Mouse (Mus musculus): ENCODE measurements around the gene Podxl2. TPM values are rescaled to one million over a fixed set of nuclear protein-coding genes. Genes with fewer than 3 reads are reported as not detected.

The Podxl2 gene
- polyA plus RNA-seq, 1 experiment, result 100.0 TPM

DNA sequence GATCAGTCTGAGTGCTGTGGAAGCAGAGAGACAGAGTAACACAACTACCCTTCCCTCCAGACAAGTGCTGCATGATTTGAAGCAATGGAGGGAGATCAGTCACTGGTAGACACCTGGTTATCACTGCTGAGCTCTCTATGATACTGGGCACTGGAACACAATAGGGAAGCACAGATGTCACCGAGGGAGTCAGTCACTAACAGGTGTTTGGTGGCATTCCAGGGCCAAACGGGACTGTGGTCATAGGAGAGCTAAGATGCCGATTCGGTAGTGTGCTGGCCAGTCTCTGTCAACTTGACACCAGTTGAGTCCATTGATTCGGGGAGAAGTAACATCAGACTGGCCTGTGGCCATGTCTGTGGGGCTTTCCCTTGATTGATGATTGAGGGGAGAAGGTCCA, 20.3 kb downstream of the Podxl2 start:
- Histone ChIP-seq H3K4me1 (replicated peaks; ENCODE audit: control insufficient read depth, insufficient read depth, low read length) (no peaks in the 10 kb centered on the region), H3K27ac (ENCODE audit: control insufficient read depth, insufficient read depth, low read length) (no peak overlapping the region), H3K36me3 (ENCODE audit: control insufficient read depth, insufficient read depth, low read length) (no peaks in the 10 kb centered on the region), H3K27me3 (ENCODE audit: control insufficient read depth, insufficient read depth, low read length) (no peaks in the 10 kb centered on the region), H3K4me3 (ENCODE audit: control insufficient read depth, insufficient read depth, low read length) (no peak overlapping the region)
- no peak for DNase-seq
- TF ChIP-seq POLR2A (IDR thresholded peaks at IDR 0.05; ENCODE audit: control insufficient read depth, extremely low read depth, insufficient read depth, low read length, poor library complexity) (no peak), CTCF (IDR thresholded peaks at IDR 0.05; ENCODE audit: borderline replicate concordance, control insufficient read depth, extremely low read depth, insufficient read depth, low read length, poor library complexity) (no peak)
- WGBS, result 82% methylated on average over 5 of the region's 5 CpGs

DNA sequence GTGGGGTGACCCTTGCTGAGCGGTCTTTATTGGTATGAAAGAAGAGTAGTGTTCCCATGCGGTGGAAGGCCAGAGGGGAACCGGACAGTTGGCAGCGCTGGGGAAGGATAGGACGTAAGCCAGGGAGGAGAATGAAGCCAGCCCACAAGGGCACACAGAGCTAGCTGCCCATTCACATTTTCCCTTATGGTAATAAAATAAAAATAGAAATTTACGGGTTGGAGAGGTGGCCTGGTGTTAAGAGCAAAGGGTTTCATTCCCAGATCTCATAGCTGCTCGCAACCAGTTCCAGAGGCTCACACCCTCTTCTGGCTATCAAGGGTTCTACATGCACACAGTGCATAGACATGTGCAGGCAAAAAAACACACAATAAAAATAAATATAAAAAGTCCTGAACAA, 24.8 kb downstream of the Podxl2 start:
- H3K27ac ChIP-seq (ENCODE audit: control insufficient read depth, insufficient read depth, low read length), result no peak overlapping the region
- TF ChIP-seq POLR2A (IDR thresholded peaks at IDR 0.05; ENCODE audit: control insufficient read depth, extremely low read depth, insufficient read depth, low read length, poor library complexity) (no peak), CTCF (IDR thresholded peaks at IDR 0.05; ENCODE audit: borderline replicate concordance, control insufficient read depth, extremely low read depth, insufficient read depth, low read length, poor library complexity) (no peak)

DNA sequence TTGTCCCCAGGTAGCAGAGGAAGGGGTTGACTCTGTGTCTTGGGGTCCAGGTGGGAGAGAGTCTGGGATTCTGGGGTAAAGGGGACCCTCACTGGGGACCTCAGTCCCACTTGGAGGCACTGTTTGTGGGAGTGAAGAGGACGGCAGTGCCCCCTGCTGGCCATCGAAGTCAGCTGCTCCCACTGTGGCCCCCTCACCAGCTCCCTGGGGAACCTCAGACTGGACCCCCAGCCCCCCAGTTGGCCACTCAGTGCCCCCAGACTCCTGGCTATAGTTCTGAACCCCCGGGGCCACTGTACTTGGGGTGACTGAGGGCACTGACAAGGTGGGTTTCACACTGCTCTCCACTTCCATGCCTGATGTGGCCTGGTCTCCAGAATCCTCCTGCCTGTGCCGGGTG, 25.6 kb downstream of the Podxl2 start:
- no peak overlapping the region for H3K27ac ChIP-seq (ENCODE audit: control insufficient read depth, insufficient read depth, low read length)
- WGBS, result 56% methylated on average over 4 of the region's 4 CpGs
- no peaks in the 10 kb centered on the region for H3K36me3 ChIP-seq (ENCODE audit: control insufficient read depth, insufficient read depth, low read length)
- peak; percentile 50 for DNase-seq
- no peak overlapping the region for H3K4me3 ChIP-seq (ENCODE audit: control insufficient read depth, insufficient read depth, low read length)
- TF ChIP-seq POLR2A (IDR thresholded peaks at IDR 0.05; ENCODE audit: control insufficient read depth, extremely low read depth, insufficient read depth, low read length, poor library complexity) (no peak), CTCF (IDR thresholded peaks at IDR 0.05; ENCODE audit: borderline replicate concordance, control insufficient read depth, extremely low read depth, insufficient read depth, low read length, poor library complexity) (peak; percentile 72; the same call in 1 of the 2 replicates)
- no peaks in the 10 kb centered on the region for H3K27me3 ChIP-seq (ENCODE audit: control insufficient read depth, insufficient read depth, low read length)
- no peaks in the 10 kb centered on the region for H3K4me1 ChIP-seq (replicated peaks; ENCODE audit: control insufficient read depth, insufficient read depth, low read length)

More for the DNA sequence above, 24.8 kb downstream of the Podxl2 start:
- Histone ChIP-seq H3K4me3 (ENCODE audit: control insufficient read depth, insufficient read depth, low read length) (no peak overlapping the region), H3K27me3 (ENCODE audit: control insufficient read depth, insufficient read depth, low read length) (no peaks in the 10 kb centered on the region), H3K4me1 (replicated peaks; ENCODE audit: control insufficient read depth, insufficient read depth, low read length) (no peaks in the 10 kb centered on the region), H3K36me3 (ENCODE audit: control insufficient read depth, insufficient read depth, low read length) (no peaks in the 10 kb centered on the region)
- DNase-seq, result no peak
- WGBS, result 90% methylated on average over 7 of the region's 7 CpGs

DNA sequence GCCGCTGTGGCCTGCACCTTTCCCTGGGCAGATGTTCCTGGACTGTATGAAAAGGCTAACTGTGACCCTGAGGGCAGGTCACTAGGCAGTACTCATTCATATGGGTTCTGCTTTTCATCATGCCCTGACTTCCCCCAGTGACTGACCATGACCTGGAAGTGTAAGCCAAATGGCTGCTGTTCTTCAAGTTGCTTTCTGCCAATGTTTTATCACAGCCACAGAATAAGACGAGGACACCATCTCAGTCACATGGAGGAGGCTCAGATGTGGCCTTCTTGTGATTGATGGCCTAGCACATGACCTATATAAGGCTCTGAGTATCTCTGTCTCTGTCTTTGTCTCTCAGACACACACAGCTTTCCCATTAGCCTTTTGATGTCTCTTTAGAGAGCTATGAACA, 27.3 kb downstream of the Podxl2 start:
- Histone ChIP-seq H3K27me3 (ENCODE audit: control insufficient read depth, insufficient read depth, low read length) (no peaks in the 10 kb centered on the region), H3K4me1 (replicated peaks; ENCODE audit: control insufficient read depth, insufficient read depth, low read length) (0 out of 2 replicates have a peak, but pooled peaks cover 3% of the 10 kb centered on the region), H3K36me3 (ENCODE audit: control insufficient read depth, insufficient read depth, low read length) (no peaks in the 10 kb centered on the region), H3K4me3 (ENCODE audit: control insufficient read depth, insufficient read depth, low read length) (no peak overlapping the region), H3K27ac (ENCODE audit: control insufficient read depth, insufficient read depth, low read length) (no peak overlapping the region)
- TF ChIP-seq POLR2A (IDR thresholded peaks at IDR 0.05; ENCODE audit: control insufficient read depth, extremely low read depth, insufficient read depth, low read length, poor library complexity) (no peak), CTCF (IDR thresholded peaks at IDR 0.05; ENCODE audit: borderline replicate concordance, control insufficient read depth, extremely low read depth, insufficient read depth, low read length, poor library complexity) (no peak)
- 79% methylated on average over 2 of the region's 2 CpGs for WGBS
- DNase-seq, result no peak

DNA sequence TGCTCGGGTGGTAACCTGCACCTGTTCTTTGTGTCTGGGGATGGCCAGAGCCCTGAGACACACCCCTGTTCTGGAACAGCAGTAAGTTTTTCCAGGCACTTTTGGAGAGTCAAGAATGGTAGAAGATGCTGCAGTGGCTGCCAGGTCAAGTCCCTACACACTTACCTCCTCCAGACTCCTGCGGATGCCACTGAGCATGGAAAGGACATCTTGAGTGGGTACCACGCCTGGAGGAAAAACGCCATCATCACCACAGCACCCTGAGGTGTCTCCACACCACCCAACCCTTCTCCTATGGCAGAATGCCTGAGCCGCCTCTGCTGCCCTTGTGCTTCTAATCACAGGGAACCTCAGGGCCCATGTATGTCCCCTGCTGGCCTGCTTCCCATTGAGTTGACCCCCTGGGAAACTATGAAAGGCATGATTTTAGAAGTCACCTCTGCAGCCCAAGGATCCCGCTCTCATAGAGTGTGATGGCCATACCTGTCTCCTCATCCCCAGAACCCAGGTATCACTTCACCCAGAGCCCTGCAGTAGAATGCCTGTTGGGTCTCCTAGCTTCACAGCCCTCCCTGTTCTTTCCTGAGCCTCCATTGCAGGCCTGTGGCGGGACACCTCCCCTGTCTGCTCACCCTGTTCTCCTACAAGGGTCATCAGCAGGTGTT, 29.8 kb downstream of the Podxl2 start:
- TF ChIP-seq POLR2A (IDR thresholded peaks at IDR 0.05; ENCODE audit: control insufficient read depth, extremely low read depth, insufficient read depth, low read length, poor library complexity) (no peak), CTCF (IDR thresholded peaks at IDR 0.05; ENCODE audit: borderline replicate concordance, control insufficient read depth, extremely low read depth, insufficient read depth, low read length, poor library complexity) (no peak)
- no peak for DNase-seq
- WGBS, result 92% methylated on average over 7 of the region's 7 CpGs
- Histone ChIP-seq H3K27me3 (ENCODE audit: control insufficient read depth, insufficient read depth, low read length) (no peaks in the 10 kb centered on the region), H3K4me3 (ENCODE audit: control insufficient read depth, insufficient read depth, low read length) (no peak overlapping the region), H3K4me1 (replicated peaks; ENCODE audit: control insufficient read depth, insufficient read depth, low read length) (peaks cover 13% of the 10 kb centered on the region), H3K27ac (ENCODE audit: control insufficient read depth, insufficient read depth, low read length) (no peak overlapping the region), H3K36me3 (ENCODE audit: control insufficient read depth, insufficient read depth, low read length) (no peaks in the 10 kb centered on the region)

DNA sequence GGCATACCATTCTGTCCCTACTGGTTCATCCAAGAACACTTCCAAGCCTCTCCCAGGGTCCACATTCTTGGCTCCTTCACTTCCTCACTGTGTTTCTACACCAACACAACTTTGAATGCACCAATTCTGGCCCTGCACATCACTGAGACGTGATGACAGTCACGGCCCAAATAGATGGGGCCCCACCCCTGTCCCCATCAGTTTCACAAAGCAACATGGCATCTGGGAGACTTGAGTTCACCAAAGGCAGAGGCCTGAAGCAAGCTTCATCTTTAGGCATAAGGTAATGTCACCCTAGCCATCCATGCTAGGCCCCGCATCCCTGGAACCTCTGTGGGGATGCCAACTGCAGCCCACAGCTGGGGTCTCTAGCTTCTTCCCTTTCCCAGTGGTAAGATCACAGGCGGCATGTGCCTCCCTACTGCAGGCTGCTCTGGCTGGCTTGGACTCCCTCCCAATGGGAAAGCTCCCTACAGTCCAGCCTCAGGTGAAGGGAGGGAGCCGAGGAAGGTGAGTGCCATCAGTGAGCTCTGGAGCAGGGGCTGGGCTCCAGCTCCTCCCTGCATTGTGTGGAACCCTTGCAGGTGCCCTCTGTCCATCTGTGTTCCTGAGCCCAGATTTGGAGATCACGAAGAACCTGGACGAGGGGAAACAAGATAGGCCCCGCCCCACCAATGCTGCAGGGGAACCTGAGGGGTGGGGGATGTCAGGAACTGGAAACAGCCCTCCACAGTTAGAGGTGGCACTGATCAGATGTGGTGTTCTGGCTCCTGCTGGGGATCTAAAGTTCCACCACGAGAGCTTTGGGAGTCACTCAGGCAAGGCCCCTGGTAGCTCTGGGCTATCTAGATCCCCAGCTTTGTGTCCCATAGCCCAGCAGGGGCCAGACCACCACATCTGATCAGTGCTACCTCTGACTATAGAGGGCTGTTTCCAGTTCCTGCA, 30.8 kb downstream of the Podxl2 start:
- no peak for TF ChIP-seq POLR2A (IDR thresholded peaks at IDR 0.05; ENCODE audit: control insufficient read depth, extremely low read depth, insufficient read depth, low read length, poor library complexity)
- TF ChIP-seq CTCF (IDR thresholded peaks at IDR 0.05; ENCODE audit: borderline replicate concordance, control insufficient read depth, extremely low read depth, insufficient read depth, low read length, poor library complexity), result no peak
- H3K27ac ChIP-seq (ENCODE audit: control insufficient read depth, insufficient read depth, low read length), result no peak overlapping the region
- H3K4me1 ChIP-seq (replicated peaks; ENCODE audit: control insufficient read depth, insufficient read depth, low read length), result peaks cover 13% of the 10 kb centered on the region
- DNase-seq, result no peak
- peaks cover 1% of the 10 kb centered on the region for H3K36me3 ChIP-seq (ENCODE audit: control insufficient read depth, insufficient read depth, low read length)
- WGBS, result 93% methylated on average over 9 of the region's 9 CpGs
- H3K27me3 ChIP-seq (ENCODE audit: control insufficient read depth, insufficient read depth, low read length), result no peaks in the 10 kb centered on the region
- H3K4me3 ChIP-seq (ENCODE audit: control insufficient read depth, insufficient read depth, low read length), result no peak overlapping the region

Measured in thymus, adult 2 months (tissue).